Mouse (Mus musculus) midbrain, postnatal 0 days (tissue): ENCODE measurements at regions not wholly inside any gene's neighbourhood (a gene's known extent, or its start where the extent isn't known, plus 50 kb on each side); places are given as distances from the start of the nearest gene placed in this dataset.
A peak's percentile ranks its signal among the peaks of the same experiment; 100 is the strongest.

Experiments
- ATAC-seq: fragments of 200-750 bp; cut with Nextera tagmentation; 2 replicates; pipeline ENCODE4 v1.8.0; 2017; ENCODE audit warnings: moderate number of reproducible peaks, mild to moderate bottlenecking, moderate TSS enrichment, moderate library complexity; ENCODE audit not compliant: low FRiP score
- DNase-seq: peaks from one replicate; pipeline ENCODE4 v3.0.0-alpha.2; 2015; ENCODE audit warnings: low spot score
- H3K27ac ChIP-seq: fragments of 300-500 bp; sonication (generic); 2 replicates; pipeline ENCODE4 v1.5.1; 2014; ENCODE audit warnings: low read depth, mild to moderate bottlenecking, low read length, mixed read lengths
- H3K27me3 ChIP-seq: fragments of 300-500 bp; sonication (generic); 2 replicates; pipeline ENCODE4 v1.6.1; 2014; ENCODE audit warnings: low read length, control low read depth, mixed read lengths; ENCODE audit not compliant: insufficient read depth
- H3K36me3 ChIP-seq: fragments of 300-500 bp; sonication (generic); 2 replicates; pipeline ENCODE4 v1.6.1; 2014; ENCODE audit warnings: low read length, control low read depth, mixed read lengths; ENCODE audit not compliant: insufficient read depth
- H3K4me1 ChIP-seq: fragments of 300-500 bp; sonication (generic); 2 replicates; pipeline ENCODE4 v1.6.1; 2014; ENCODE audit warnings: mild to moderate bottlenecking, control low read depth, antibody characterized with exemption, low read length, mixed read lengths; ENCODE audit not compliant: insufficient read depth
- H3K4me2 ChIP-seq: fragments of 300-500 bp; sonication (generic); 2 replicates; pipeline ENCODE4 v1.6.1; 2014; ENCODE audit warnings: low read depth, mild to moderate bottlenecking, low read length, mixed read lengths; ENCODE audit not compliant: poor library complexity, severe bottlenecking
- H3K4me3 ChIP-seq: fragments of 300-500 bp; sonication (generic); 2 replicates; pipeline ENCODE4 v1.5.1; 2014; ENCODE audit warnings: low read depth, mild to moderate bottlenecking, low read length, moderate library complexity
- H3K9ac ChIP-seq: fragments of 300-500 bp; sonication (generic); replicated peaks from 2 replicates; pipeline ENCODE4 v1.6.1; 2014; ENCODE audit warnings: mild to moderate bottlenecking, low read length, moderate library complexity, mixed read lengths; ENCODE audit not compliant: poor library complexity, severe bottlenecking
- H3K9me3 ChIP-seq: fragments of 300-500 bp; sonication (generic); 2 replicates; pipeline ENCODE4 v1.6.1; 2016; ENCODE audit warnings: low read length, control low read depth
- CTCF ChIP-seq: IDR thresholded peaks from 2 replicates; pipeline ENCODE4 v1.5.1; 2016; ENCODE audit warnings: antibody characterized with exemption, mild to moderate bottlenecking
- WGBS: fragments of 180-500 bp; shearing (Covaris S2); extraction: QIAGEN DNeasy Blood & Tissue Kit; methylation state at CpG from one replicate; pipeline ENCODE4 v1.1.7; 2014; 5-methylcytosine and 5-hydroxymethylcytosine counted together

GRCm38 (mm10) chr19:60334521-60334920 is 108.0 kb upstream of the Fam204a start:
- H3K4me3 ChIP-seq = no peak overlapping the region
- H3K4me2 ChIP-seq = no peak overlapping the region
- DNase-seq = no peak
- no peak overlapping the region for H3K27ac ChIP-seq
- H3K9me3 ChIP-seq = no peaks in the 10 kb centered on the region
- TF ChIP-seq CTCF = no peak
- no peaks in the 10 kb centered on the region for H3K27me3 ChIP-seq
- ATAC-seq = no peak
- no peaks in the 10 kb centered on the region for H3K36me3 ChIP-seq
- H3K4me1 ChIP-seq = no peaks in the 10 kb centered on the region
- WGBS = 33% methylated on average over 7 of the region's 7 CpGs
- no peak overlapping the region for H3K9ac ChIP-seq

GRCm38 (mm10) chr19:60328295-60328694 is 101.8 kb upstream of the Fam204a start:
- H3K4me3 ChIP-seq = no peak overlapping the region
- no peak overlapping the region for H3K27ac ChIP-seq
- H3K36me3 ChIP-seq = no peaks in the 10 kb centered on the region
- no peak for TF ChIP-seq CTCF
- ATAC-seq (no peak), DNase-seq (no peak)
- WGBS = 53% methylated on average over 3 of the region's 3 CpGs
- no peak overlapping the region for H3K9ac ChIP-seq
- no peak overlapping the region for H3K4me2 ChIP-seq
- H3K27me3 ChIP-seq = no peaks in the 10 kb centered on the region
- H3K9me3 ChIP-seq = no peaks in the 10 kb centered on the region
- H3K4me1 ChIP-seq = no peaks in the 10 kb centered on the region

GRCm38 (mm10) chr19:60325612-60326011 is 99.1 kb upstream of the Fam204a start:
- no peaks in the 10 kb centered on the region for H3K27me3 ChIP-seq
- H3K9ac ChIP-seq = no peak overlapping the region
- H3K9me3 ChIP-seq = no peaks in the 10 kb centered on the region
- TF ChIP-seq CTCF = no peak
- no peak overlapping the region for H3K4me2 ChIP-seq
- H3K27ac ChIP-seq = no peak overlapping the region
- ATAC-seq = no peak
- H3K4me1 ChIP-seq = no peaks in the 10 kb centered on the region
- H3K36me3 ChIP-seq = no peaks in the 10 kb centered on the region
- no peak overlapping the region for H3K4me3 ChIP-seq
- DNase-seq = no peak

- DNase-seq (peak; percentile 60), ATAC-seq (no peak)
- H3K4me2 ChIP-seq = no peak overlapping the region
- no peak overlapping the region for H3K9ac ChIP-seq
- 48% methylated on average over 5 of the region's 5 CpGs for WGBS
- 0 out of 2 replicates have a peak, but pooled peaks have one; percentile 25 for TF ChIP-seq CTCF
- H3K4me3 ChIP-seq = no peak overlapping the region
- H3K36me3 ChIP-seq = no peaks in the 10 kb centered on the region
- no peaks in the 10 kb centered on the region for H3K4me1 ChIP-seq
- no peaks in the 10 kb centered on the region for H3K9me3 ChIP-seq
- H3K27ac ChIP-seq = no peak overlapping the region
- no peaks in the 10 kb centered on the region for H3K27me3 ChIP-seq
Observed at GRCm38 (mm10) chr19:60325112-60325511, 98.6 kb upstream of the Fam204a start.

GRCm38 (mm10) chr19:60310591-60310990 is 84.1 kb upstream of the Fam204a start:
- no peaks in the 10 kb centered on the region for H3K9me3 ChIP-seq
- no peak overlapping the region for H3K27ac ChIP-seq
- H3K27me3 ChIP-seq = no peaks in the 10 kb centered on the region
- no peaks in the 10 kb centered on the region for H3K36me3 ChIP-seq
- DNase-seq (peak; percentile 88), ATAC-seq (no peak)
- H3K9ac ChIP-seq = no peak overlapping the region
- WGBS = 26% methylated on average over 4 of the region's 4 CpGs
- peak; percentile 93 for TF ChIP-seq CTCF
- H3K4me1 ChIP-seq = no peaks in the 10 kb centered on the region
- no peak overlapping the region for H3K4me3 ChIP-seq
- no peak overlapping the region for H3K4me2 ChIP-seq

GRCm38 (mm10) chr19:60302371-60302770 is 75.9 kb upstream of the Fam204a start:
- Histone ChIP-seq H3K9ac (no peak overlapping the region), H3K27me3 (no peaks in the 10 kb centered on the region), H3K4me3 (no peak overlapping the region), H3K27ac (no peak overlapping the region), H3K4me2 (no peak overlapping the region), H3K4me1 (no peaks in the 10 kb centered on the region), H3K36me3 (no peaks in the 10 kb centered on the region), H3K9me3 (no peaks in the 10 kb centered on the region)
- TF ChIP-seq CTCF = no peak
- DNase-seq (no peak), ATAC-seq (no peak)
- 68% methylated on average over 6 of the region's 6 CpGs for WGBS
